Mouse (Mus musculus) CD8-positive naive resting alpha-beta T cell, adult 2 months (primary cell): ENCODE measurements around the gene Med12.
A peak's percentile ranks its signal among the peaks of the same experiment; 100 is the strongest.

Source experiments
- DNase-seq, 2 experiments: peaks; one replicate each; pipeline ENCODE4 v3.0.0; 2022; ENCODE audit warnings: low read depth in 2 of 2, low spot score in 2 of 2

The Med12 gene

DNA sequence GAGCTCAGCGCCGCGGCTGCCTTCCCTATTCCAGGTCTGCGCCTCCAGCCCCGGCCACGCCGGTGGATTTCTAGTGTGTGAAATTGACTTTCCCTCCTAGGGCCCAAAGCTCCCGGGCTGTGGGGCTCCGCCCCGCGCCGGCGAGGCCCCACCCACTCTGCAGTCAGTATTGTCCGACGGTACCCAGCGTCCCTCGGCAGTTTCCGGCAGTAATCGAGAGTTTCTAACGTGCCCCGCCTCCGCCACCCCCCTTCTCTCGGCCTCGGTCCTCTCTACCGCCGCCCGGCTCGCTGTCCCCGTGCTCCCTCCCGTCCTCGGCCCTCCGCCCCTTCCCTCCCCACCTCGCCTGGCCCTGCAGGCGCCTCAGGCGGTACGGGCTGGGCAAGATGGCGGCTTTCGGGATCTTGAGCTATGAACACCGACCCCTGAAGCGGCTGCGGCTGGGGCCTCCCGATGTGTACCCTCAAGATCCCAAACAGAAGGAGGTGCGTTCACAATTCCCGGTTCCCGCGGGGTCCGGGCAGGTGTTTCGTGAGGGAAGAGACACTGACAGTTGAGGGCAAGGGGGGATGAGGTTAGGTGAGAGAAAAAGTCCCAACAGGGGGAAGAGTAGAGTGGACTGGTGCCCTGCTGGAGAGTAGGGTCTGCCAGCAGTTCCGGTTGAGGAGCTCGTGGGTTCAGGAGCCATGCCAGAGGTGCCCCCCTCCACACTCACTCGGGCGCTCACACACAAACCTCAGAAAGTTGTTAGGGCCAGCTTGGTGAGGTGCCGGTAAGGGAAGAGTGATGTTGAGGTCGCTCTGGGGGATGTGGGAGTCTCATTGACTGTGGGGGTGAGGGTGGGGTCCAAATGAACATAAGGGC, at the start of gene Med12:
Med12 (plus strand) TSS at position 156 of the 864 bp plus-strand sequence.
- peak; percentile 73 to 77 for DNase-seq

DNA sequence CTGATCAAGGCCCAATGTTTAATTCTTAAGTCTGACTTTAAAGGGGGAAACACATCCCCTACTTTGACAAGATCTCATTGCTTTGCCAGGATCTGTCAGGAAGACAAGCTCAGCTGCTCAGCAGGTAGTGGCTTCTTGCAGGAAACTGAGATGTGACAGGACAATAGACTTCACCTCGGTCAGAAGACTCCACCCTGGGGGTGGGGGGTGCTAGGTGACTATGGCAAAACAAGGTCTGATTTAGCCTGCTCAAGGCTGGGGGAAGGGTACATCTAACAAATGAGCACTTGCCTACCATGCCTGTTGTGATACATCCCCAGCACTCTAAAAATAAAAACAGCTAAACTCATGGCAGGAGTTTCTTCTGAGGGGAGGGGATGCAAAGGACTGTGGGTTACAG, 28.8 kb upstream of the Med12 start:
- no peak for DNase-seq

DNA sequence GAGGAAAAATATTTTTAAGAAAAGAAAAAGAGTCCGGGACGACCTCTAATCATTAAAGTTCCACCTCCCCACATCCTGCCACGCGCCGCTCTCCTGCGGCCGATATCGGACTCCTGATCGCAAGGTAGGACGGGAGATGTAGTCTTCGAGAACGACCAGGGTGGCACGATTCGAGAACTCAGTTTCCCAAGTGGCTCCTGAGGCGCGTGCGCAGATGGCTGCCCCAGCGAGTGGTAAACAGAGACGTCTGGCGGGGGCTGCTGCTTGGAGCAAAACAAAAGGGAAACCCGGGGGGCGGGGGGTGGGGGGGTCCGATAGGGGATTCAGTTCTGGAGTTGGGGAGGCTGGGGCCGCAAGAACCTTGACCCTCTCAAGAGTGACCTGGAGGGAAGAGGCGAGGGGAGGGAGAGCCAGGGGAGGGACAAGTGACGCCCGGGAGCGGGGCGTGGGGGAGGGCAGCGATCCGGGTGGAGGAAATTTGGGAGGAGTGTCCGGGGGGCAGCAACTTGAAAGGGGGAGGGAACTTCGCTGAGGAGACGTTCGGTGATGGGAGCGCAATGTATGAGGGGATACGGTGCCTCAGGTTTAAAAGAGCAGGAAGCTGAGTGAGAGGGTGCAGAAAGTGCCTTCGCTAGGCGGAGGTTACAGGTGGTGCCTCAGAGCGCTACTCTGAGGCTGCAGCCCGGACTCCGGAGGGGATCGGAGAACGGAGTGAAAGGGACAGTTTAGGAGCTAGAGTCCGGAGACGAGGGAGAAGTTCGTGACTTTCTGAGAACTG, 19.7 kb upstream of the Med12 start, which contains the start of gene Foxo4:
Foxo4 (plus strand) TSS at position 577 of the 778 bp plus-strand sequence.
- DNase-seq = peak; percentile 76 to 80

DNA sequence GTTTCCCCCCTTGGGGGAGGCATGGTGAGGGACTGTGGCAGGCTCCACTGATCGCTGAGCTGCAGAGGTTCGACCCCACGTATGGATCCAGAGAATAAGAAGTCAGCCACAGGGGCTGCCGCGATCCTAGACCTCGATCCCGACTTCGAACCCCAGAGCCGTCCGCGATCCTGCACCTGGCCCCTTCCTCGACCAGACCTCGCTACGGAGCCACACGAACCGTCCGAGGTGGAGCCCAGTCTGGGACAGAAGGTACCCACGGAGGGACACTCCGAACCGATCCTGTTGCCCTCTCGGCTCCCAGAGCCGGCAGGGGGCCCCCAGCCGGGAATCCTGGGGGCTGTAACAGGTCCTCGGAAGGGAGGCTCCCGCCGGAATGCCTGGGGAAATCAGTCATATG, 19.1 kb upstream of the Med12 start:
- no peak for DNase-seq

DNA sequence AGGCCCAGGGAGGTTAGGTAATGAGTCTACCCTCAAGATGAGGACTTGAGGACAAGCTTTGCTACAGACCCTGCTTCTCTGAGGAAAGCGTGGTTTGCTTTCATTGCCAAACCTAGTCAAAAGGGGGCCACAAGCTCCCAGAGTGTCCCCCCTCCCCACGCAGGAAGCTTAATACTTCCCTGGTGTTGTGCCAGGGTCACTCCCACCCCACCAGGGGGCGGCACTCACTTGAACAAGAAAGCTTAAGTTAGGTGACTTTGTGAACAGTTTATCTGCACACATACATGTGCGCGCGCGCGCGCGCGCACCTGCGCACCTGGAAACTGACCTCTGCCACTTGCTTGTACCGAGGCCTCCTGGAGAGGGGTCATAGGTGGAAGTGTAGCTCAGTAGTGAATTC, 17.2 kb upstream of the Med12 start:
- DNase-seq = peak; percentile 40 to 55

DNA sequence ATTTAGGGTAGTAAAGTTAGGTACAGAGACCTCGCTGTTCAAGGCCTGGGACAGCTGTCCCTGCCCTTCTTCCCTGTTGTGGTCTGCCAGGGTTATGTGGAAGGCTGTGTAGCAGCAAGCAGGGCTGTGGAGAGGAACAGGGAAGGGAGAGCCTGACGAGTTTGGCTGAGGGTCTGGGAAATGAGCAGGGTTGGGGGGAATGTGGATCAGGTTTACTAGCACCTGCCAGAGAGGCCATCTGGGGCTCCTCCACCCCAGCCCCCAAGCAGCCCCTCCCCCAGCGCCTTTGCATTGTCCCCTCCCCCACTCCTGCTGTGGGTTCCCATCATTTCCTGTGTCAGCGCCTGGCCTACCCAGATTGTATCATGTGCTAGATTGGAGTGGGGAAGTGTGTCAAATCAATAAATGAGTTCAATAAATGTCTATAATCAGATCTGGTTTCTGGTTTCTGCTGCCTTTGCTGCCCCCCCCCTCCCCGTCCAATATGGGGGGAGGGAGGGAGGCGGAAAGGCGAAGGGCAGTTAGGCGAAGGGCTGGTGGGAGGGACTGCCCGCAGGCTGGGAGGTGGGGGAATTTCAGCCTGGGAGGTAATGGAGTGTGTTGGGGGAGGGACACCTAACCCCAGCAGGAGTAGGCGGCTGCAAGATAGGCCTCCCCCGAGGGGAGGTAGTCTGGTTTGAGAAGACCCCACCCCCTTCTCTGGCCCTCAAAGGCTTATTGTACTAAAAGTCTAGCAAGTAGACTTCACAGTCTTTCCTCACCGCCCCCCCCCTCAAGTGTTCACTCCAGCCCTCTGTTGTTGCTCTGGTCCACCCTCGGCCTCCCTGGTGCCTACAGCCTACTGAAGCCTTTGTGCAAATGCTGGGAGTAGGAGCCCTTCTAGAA, 13.1 kb upstream of the Med12 start:
- no peak for DNase-seq

DNA sequence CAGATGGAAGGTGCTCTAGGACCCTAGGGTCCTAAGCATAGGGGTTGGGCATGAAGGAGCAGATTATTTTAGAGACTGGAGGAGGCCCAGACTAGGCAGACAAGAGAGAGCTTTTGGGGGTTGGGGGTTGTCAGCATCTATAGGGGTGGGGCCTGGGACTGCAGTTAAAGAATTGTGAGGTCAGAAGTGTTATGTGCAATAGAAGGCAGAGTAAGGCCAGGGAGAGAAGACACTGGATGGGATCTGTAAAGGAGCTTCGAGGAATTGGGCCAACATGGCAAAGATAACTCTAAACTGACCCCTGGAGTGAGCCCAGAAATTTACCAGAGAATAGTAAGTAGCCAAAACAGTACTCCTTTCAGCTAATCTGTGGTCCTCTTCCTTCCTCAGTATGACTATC, 9.9 kb upstream of the Med12 start, which contains the start of gene Gm614:
Gm614 (minus strand) TSS at position 101 of the 400 bp plus-strand sequence.
- no peak for DNase-seq

DNA sequence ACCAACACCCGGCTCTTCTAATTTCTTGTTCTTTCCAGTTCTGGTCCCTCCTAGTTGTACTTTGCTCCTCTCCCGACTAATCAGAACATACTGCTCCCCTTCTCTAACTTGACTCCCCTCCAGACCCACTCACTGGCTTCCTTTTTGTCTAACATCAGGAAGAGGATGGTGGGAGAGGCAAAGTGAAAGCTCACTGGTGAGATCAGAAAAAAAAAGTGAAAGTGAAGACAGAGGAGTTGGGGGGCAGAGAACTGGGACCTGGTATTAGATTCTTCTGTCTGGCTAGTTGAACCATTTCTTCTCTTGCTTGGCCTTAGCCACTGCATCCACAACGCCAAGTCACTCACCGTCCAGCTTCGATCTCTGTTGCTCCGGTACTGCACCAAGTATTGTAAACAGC, 7.2 kb upstream of the Med12 start:
- no peak for DNase-seq

DNA sequence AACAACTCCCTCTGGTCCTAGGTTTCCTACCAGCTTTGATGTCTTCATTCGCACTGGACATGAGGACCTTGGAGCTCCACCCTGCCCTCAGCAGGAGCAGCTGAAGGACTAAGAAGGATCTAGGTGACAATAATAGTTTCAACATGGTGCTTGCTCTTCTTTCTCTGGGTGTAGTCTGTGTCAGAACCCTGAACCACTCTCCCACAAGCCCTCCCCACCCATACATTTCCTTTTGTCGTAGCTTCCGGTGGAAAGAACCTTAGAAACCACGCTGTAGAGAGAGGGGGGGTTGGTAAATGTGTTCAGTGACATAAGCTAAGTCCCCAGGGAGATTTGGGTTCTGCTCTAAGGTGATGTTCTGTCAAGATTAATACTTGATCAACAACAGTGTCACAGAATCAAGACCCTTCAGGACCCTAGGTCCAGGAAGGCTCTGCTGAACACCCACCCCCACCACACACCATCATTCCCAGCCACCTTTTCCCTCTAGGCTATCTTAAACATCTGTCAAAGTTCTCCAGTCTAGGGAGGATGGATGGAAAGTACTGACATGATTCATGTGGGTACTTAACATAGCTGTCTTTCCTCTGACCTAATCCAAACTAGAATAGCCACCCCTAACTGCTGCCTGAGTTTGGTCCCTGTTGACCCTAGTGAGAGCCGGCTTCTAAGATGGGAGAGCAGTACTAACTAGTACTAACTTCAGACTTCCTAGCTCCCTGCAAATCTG, 5.6 kb upstream of the Med12 start, which contains the start of gene Il2rg:
Il2rg (minus strand) TSS at position 231 of the 730 bp plus-strand sequence.
- peak; percentile 60 to 68 for DNase-seq

DNA sequence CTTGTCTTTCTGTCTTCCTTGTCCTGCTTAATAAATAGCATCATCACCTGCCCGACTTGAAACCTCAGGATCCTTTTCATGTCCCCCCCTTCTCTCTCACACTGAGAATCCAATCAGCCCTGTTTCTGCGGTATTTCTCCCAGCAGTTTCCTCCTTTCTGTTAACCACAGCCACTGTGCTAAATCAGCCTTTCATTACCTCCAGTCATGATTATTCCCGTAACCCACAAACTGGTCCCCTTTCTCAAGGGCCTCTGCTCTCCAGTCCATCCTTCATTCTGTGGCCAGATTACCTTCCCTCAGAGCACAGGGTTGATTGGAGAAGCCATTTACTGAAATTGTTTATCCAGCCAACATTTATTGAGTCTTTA, 5.1 kb upstream of the Med12 start, which contains the start of gene Gm20489:
Gm20489 (minus strand) TSS at position 269 of the 370 bp plus-strand sequence.
- DNase-seq = no peak

DNA sequence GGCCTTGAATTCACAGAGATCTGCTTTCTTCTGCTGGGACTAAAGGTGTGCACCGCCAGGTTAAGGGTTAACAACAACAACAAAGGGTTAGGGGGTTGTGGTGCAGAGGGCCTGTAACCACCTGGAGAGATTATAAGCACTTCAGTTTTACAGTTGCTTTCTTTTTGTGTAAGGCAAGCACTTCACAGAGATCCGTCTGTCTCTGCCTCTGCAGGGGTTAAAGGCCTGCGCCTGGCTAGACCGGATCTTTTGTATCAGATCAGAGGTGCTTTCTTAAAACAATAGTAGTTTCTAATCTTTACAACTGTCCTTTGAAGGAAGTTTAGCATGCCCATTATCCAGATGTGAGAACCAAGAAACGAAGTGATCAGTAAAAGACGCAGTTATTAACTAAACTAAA, 420 bp upstream of the Med12 start:
- peak in 1 of 2 experiments; percentile 26 for DNase-seq

DNA sequence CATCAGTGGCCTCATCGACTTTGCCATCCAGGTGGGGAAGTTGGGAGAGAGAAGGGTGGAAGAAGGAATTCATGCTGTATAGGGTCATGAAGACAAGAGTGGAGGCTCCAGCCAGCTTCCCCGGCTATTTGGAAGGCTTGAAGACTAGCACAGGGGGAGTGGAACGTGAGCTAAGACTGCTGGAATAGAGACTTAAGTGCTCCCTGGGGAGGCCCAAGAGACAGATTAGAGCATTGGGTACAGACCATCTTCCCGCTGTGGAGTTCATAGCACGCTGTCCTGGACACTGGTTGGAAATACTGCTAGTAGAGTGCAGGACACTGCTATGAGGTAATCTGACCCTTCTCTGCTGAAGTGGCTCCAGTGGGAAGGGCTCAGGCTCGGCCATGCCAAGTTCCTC, 9.0 kb downstream of the Med12 start:
- no peak for DNase-seq

DNA sequence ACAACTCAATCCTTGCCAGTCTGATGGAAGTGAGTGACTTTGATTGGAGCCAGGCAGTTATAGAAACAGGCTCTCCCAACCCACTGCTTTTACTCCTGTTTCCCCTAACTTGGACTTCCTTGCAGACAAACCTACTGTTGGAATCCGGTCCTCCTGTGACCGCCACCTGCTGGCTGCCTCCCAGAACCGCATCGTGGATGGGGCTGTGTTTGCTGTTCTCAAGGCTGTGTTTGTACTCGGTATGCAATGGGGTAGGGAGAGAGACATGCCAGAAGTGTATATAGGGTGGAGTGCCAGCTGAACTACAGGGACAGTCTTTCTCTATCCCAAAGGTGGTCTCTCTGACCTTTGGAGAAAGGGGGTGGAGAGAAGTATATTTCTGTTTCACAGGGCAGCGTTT, 11.7 kb downstream of the Med12 start:
- peak; percentile 54 to 63 for DNase-seq

DNA sequence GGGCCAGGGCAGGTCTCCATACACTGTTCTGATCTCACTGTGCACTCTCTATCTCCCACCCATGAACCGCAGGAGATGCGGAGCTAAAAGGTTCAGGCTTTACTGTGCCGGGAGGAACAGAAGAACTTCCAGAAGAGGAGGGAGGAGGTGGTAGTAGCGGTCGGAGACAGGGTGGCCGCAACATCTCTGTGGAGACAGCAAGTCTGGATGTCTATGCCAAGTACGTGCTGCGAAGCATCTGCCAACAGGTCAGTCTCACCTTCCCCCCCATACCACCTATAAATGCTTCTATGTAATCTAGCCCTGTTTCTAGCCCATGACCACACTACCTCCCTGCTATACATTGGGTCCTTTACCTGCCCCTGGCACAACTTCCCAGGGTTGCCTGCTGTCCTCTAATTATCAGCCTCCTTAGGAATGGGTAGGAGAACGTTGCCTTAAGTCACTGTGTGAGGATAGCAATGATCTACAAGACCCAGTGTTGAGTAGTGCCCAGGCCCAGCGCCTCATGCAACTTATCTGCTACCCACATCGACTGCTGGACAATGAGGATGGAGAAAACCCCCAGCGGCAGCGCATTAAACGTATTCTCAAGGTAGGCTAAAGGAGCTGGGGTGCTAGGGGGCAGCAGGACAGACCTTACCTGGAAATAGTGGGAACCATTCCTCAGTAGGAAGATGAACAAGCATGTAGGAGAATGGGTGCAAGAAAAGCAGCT, 12.3 kb downstream of the Med12 start:
- no peak for DNase-seq

DNA sequence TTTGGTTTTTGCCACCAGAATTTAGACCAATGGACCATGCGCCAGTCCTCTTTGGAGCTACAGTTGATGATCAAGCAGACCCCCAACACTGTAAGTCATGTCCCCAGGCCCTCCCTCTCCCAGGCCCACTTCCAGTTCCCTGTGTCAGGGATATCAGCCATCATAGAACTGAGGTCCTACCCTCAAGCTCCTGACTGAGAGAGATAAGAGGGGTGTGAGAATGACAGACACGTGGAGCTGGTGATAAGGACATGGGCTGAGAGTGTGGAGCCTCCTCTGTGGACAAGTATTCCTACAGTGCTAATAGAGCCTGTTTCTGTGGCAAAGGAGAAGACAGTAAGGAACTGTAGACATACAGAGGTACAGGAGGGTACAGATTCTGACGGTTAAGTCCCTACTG, 13.7 kb downstream of the Med12 start:
- DNase-seq = no peak

DNA sequence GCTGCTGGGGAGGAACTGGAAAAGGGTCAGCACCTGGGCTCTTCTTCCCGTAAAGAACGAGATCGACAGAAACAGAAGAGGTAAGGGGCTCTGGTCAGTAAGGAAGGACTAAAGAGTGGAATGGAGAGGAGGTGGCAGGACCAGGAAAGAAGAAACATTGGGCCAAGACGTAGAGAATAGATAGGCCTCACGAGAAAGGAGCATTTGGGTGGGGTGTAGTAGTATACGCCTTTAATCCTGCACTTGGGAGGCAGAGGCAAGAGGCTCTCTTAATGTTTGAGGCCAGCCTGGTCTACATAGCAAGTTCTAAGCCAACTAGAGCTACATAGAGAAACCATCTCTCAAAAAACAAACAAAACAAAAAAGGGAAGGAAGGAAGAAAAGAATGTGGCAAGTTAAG, 14.6 kb downstream of the Med12 start:
- no peak for DNase-seq

DNA sequence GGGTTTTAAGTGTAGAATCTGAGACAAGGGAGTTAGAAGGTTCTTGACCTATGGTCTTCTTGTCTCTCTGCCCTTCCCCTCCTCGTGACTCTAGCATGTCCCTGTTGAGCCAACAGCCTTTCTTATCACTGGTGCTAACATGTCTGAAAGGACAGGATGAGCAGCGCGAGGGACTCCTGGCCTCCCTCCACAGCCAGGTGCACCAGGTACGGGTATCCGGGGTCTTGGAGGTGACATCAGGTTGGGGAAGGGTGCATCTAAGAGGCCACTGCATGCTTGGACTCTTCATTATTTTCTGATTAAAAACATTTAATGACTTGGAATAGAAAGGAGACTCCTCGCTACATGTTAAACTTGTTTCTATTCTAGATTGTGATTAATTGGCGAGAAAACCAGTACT, 15.2 kb downstream of the Med12 start:
- DNase-seq = no peak

DNA sequence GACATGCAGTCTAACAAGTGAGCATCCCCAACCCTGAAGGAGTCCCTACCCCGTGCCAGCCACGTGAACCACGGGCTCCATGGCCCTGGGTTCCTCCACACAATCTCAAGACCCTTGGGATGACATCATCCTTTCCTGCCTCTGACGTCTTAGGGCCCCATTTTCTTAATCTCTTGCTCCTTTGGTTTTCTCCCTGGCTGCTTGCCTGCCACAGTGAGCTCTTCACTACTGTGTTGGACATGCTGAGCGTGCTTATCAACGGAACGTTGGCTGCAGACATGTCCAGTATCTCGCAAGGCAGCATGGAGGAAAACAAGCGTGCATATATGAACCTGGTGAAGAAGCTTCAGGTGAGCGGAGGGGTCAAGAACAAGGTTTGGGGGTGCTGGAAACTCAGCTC, 16.3 kb downstream of the Med12 start:
- no peak for DNase-seq

DNA sequence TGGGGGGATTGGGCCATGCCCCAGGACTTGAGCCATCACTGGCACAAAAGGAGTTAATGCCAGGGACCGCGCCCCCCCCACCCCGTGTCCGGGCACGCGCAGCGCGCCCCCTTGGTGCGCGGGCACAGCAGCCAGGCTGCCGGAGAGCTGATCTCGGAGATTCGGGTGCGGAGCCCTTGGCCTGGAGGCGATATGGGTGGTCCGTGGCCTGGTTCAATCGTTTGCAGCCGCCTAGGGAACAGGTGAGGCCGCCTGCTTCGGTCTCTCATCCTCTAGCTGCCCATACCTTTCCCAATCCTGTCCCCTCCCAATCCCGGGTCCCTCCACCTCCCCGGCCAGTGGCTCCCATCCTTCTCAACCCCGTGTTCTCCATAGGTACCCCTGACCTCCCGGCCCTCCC, 25.2 kb downstream of the Med12 start, which contains the start of gene Nlgn3:
Nlgn3 (plus strand) TSS at position 114 of the 400 bp plus-strand sequence.
- DNase-seq = no peak
